Comparison of ENCODE assay signal across 8 mouse cellular contexts in genomic region chr4:155344716-155345607, GRCm38 (mm10). TPM values are rescaled to one million over a fixed set of nuclear protein-coding genes. Genes with fewer than 3 reads are reported as not detected.
DNase-seq lines count a peak whose midpoint lies in the region; ATAC-seq and TF ChIP-seq lines count a peak whose summit lies in the region.

No protein-coding gene starts in this region.

- ATAC-seq in lung, postnatal 0 days: peak; percentile 21; the same call in 1 of the 2 replicates
- peak; percentile 78 for ATAC-seq in hindbrain, embryonic 12.5 days (ENCODE audit: low FRiP score)
- peak; percentile 76 for ATAC-seq in neural tube, embryonic 15.5 days (ENCODE audit: low FRiP score)

- peak overlapping the region; percentile 49 for H3K4me2 ChIP-seq in lung, postnatal 0 days (replicated peaks; ENCODE audit: low read depth, low read length)
- peak overlapping the region; percentile 74 for H3K4me2 ChIP-seq in hindbrain, embryonic 12.5 days (replicated peaks)
- peak overlapping the region; percentile 81 for H3K4me2 ChIP-seq in neural tube, embryonic 15.5 days

- H3K27me3 ChIP-seq in lung, postnatal 0 days (replicated peaks; ENCODE audit: insufficient read depth, low read length): peaks cover 4% of the 10 kb centered on the region
- peaks cover 10% of the 10 kb centered on the region for H3K27me3 ChIP-seq in hindbrain, embryonic 12.5 days
- H3K27me3 ChIP-seq in limb, embryonic 10.5 days (ENCODE audit: low read depth, poor library complexity, severe bottlenecking): peaks cover 45% of the 10 kb centered on the region
- H3K27me3 ChIP-seq in neural tube, embryonic 15.5 days (replicated peaks): no peaks in the 10 kb centered on the region

- H3K4me3 ChIP-seq in lung, postnatal 0 days (ENCODE audit: low read depth, low read length): peak overlapping the region; percentile 30; the same call in 1 of the 2 replicates
- peak overlapping the region; percentile 50 for H3K4me3 ChIP-seq in hindbrain, embryonic 12.5 days
- H3K4me3 ChIP-seq in limb, embryonic 10.5 days: peak overlapping the region; percentile 67
- peak overlapping the region; percentile 69 for H3K4me3 ChIP-seq in neural tube, embryonic 15.5 days (replicated peaks)

- H3K36me3 ChIP-seq in lung, postnatal 0 days (ENCODE audit: insufficient read depth, low read length): no peaks in the 10 kb centered on the region
- no peaks in the 10 kb centered on the region for H3K36me3 ChIP-seq in hindbrain, embryonic 12.5 days
- no peaks in the 10 kb centered on the region for H3K36me3 ChIP-seq in limb, embryonic 10.5 days
- H3K36me3 ChIP-seq in neural tube, embryonic 15.5 days: no peaks in the 10 kb centered on the region

- H3K27ac ChIP-seq in lung, postnatal 0 days (ENCODE audit: low read length): no peak overlapping the region
- peak overlapping the region; percentile 90 for H3K27ac ChIP-seq in hindbrain, embryonic 12.5 days
- H3K27ac ChIP-seq in limb, embryonic 10.5 days: peak overlapping the region; percentile 77
- peak overlapping the region; percentile 93 for H3K27ac ChIP-seq in neural tube, embryonic 15.5 days (replicated peaks)

- TF ChIP-seq CTCF in lung, postnatal 0 days (IDR thresholded peaks at IDR 0.05): no peak

- no peaks in the 10 kb centered on the region; the same call in 1 of the 2 replicates for H3K4me1 ChIP-seq in lung, postnatal 0 days (ENCODE audit: insufficient read depth, low read depth, low read length)
- H3K4me1 ChIP-seq in hindbrain, embryonic 12.5 days: peaks cover 25% of the 10 kb centered on the region
- peaks cover 16% of the 10 kb centered on the region for H3K4me1 ChIP-seq in limb, embryonic 10.5 days
- H3K4me1 ChIP-seq in neural tube, embryonic 15.5 days: peaks cover 35% of the 10 kb centered on the region

- TF ChIP-seq EP300 in lung, postnatal 0 days (IDR thresholded peaks at IDR 0.05): no peak

- H3K9ac ChIP-seq in lung, postnatal 0 days (replicated peaks; ENCODE audit: low read depth): no peak overlapping the region
- H3K9ac ChIP-seq in hindbrain, embryonic 12.5 days: peak overlapping the region; percentile 75
- H3K9ac ChIP-seq in neural tube, embryonic 15.5 days (replicated peaks): peak overlapping the region; percentile 84

- 23% methylated on average over 47 of the region's 47 CpGs for whole genome bisulfite sequencing in lung, postnatal 0 days
- 9% methylated on average over 47 of the region's 47 CpGs for WGBS in hindbrain, embryonic 12.5 days
- 13% methylated on average over 47 of the region's 47 CpGs for WGBS in limb, embryonic 10.5 days
- 5% methylated on average over 47 of the region's 47 CpGs for WGBS in neural tube, embryonic 15.5 days

- DNase-seq in lung, postnatal 0 days (ENCODE audit: low spot score): no peak
- DNase-seq in lung, postnatal 36 days: no peak
- DNase-seq in embryo, embryonic 10 days (ENCODE audit: low spot score): peak; percentile 55
- DNase-seq in limb, embryonic 10.5 days (ENCODE audit: low spot score): peak; percentile 73
- no peak for DNase-seq in spleen, postnatal 4 days (ENCODE audit: low spot score in 2 of 2)
- no peak for DNase-seq in kidney, postnatal 4 days

- H3K9me3 ChIP-seq in lung, postnatal 0 days (ENCODE audit: low read length): no peaks in the 10 kb centered on the region
- H3K9me3 ChIP-seq in hindbrain, embryonic 12.5 days (replicated peaks): no peaks in the 10 kb centered on the region
- H3K9me3 ChIP-seq in limb, embryonic 10.5 days (replicated peaks): no peaks in the 10 kb centered on the region
- no peaks in the 10 kb centered on the region for H3K9me3 ChIP-seq in neural tube, embryonic 15.5 days (replicated peaks)

RNA-seq across cellular contexts. Expression of gene Prkcz, which starts 16.2 kb away (rescaled TPM):
- 23.4 and 33.7 TPM in 2 replicates for polyA plus RNA-seq in lung, postnatal 0 days (2015; fragmentation: Nextera tagmentation; extraction: Ambion mirVana)
- 33.7 and 33.9 TPM in 2 replicates for polyA plus RNA-seq in hindbrain, embryonic 12.5 days (2016; fragmentation: Nextera tagmentation; extraction: Ambion mirVana)
- 8.4 and 9.3 TPM in 2 replicates for polyA plus RNA-seq in limb, embryonic 10.5 days (2016; fragmentation: Nextera tagmentation; extraction: Ambion mirVana)
- polyA plus RNA-seq in neural tube, embryonic 15.5 days (2015; fragmentation: Nextera tagmentation; extraction: Ambion mirVana): 80.1 and 87.4 TPM in 2 replicates

RNA-seq across cellular contexts. Expression of gene Gabrd, which starts 53.0 kb away (rescaled TPM):
- 0.24 and 0.68 TPM in 2 replicates for polyA plus RNA-seq in lung, postnatal 0 days (2015; fragmentation: Nextera tagmentation; extraction: Ambion mirVana)
- not detected in 2 replicates for polyA plus RNA-seq in hindbrain, embryonic 12.5 days (2016; fragmentation: Nextera tagmentation; extraction: Ambion mirVana)
- not detected in 2 replicates for polyA plus RNA-seq in limb, embryonic 10.5 days (2016; fragmentation: Nextera tagmentation; extraction: Ambion mirVana)
- polyA plus RNA-seq in neural tube, embryonic 15.5 days (2015; fragmentation: Nextera tagmentation; extraction: Ambion mirVana): 0.18 and 0.26 TPM in 2 replicates

Comparison
In these comparisons a context has a peak if more than half of its experiments do, and no peak if none do; other contexts are left out.
1. ATAC-seq: peak in every context shown above with its lines; median percentile 78 in hindbrain, embryonic 12.5 days; 76 in neural tube, embryonic 15.5 days; 21 in lung, postnatal 0 days.
2. DNase-seq: peak in embryo, embryonic 10 days (single experiment) and limb, embryonic 10.5 days (single experiment); none in lung, postnatal 0 days (single experiment), lung, postnatal 36 days (single experiment), spleen, postnatal 4 days (0 of 2) and kidney, postnatal 4 days (0 of 2).
3. Peak in every context shown above with its lines, with median percentiles within 50 percentile points of each other: H3K4me2 ChIP-seq and H3K4me3 ChIP-seq.